Mouse (Mus musculus): ENCODE data around the gene Gusb. TPM values are rescaled to one million over a fixed set of nuclear protein-coding genes. Genes with fewer than 3 reads are reported as not detected.

Gusb gene
- polyA plus RNA-seq, 1 experiment from 2014 or later = 39.1 TPM

GRCm38 (mm10) chr5:130000735-130001134 lies 2.1 kb downstream of the Gusb start:
- H3K36me3 ChIP-seq = peaks cover 3% of the 10 kb centered on the region; the same call in 1 of the 2 replicates
- H3K4me3 ChIP-seq = no peak overlapping the region
- H3K4me2 ChIP-seq = no peak overlapping the region
- H3K9ac ChIP-seq = no peak overlapping the region
- H3K9me3 ChIP-seq (replicated peaks) = no peaks in the 10 kb centered on the region
- 87% methylated on average over 12 of the region's 12 CpGs for WGBS
- H3K27ac ChIP-seq = no peak overlapping the region
- no peaks in the 10 kb centered on the region for H3K27me3 ChIP-seq
- ATAC-seq (replicated peaks; ENCODE audit: insufficient number of reproducible peaks, insufficient read depth, low FRiP score, low read depth) = no peak
- H3K4me1 ChIP-seq (replicated peaks) = peaks cover 12% of the 10 kb centered on the region

DNA sequence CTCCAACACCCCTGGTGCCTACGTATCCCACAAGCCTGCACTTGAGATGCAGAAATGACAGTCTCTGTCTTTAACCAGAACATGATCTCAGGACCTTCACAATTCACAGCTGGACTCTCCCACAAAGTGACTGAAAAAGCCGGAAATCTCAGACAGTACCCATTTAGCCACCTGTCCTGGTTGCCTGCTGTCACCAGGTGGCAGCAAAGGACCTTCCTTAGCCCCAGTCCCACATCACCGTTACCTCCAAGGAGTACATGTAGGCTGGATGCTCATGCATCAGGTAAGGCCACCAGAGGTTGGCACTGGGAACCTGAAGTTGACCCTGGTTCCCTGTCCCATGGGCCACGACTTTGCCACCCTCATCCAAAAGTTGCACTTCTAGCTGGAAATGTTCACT lies 3.8 kb downstream of the Gusb start:
- Histone ChIP-seq H3K27me3 (no peaks in the 10 kb centered on the region), H3K27ac (no peak overlapping the region), H3K4me3 (no peak overlapping the region), H3K4me2 (no peak overlapping the region), H3K9ac (no peak overlapping the region), H3K36me3 (peaks cover 3% of the 10 kb centered on the region; the same call in 1 of the 2 replicates), H3K9me3 (replicated peaks) (no peaks in the 10 kb centered on the region), H3K4me1 (replicated peaks) (peaks cover 12% of the 10 kb centered on the region)
- WGBS = 29% methylated on average over 4 of the region's 4 CpGs
- ATAC-seq (replicated peaks; ENCODE audit: insufficient number of reproducible peaks, insufficient read depth, low FRiP score, low read depth) = no peak

DNA sequence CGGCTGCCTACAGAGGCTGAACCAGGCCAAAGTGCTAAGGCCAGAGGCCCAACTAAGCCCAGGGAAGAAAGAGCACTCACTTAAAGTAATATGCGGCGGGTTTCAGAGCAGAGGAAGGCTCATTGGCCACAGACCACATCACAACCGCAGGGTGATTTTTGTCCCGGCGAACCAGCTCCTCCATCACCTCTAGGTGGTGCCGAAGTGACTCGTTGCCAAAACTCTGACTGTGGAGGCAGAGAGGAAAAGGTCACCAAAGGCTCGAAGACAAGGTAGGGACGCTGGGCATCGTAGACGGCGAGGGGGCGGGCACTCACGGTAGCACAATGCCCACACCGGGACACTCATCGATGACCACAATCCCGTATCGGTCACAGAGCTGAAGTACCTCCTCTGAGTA lies 5.1 kb downstream of the Gusb start:
- 62% methylated on average over 19 of the region's 19 CpGs for WGBS
- ATAC-seq (replicated peaks; ENCODE audit: insufficient number of reproducible peaks, insufficient read depth, low FRiP score, low read depth) = no peak
- Histone ChIP-seq H3K9me3 (replicated peaks) (no peaks in the 10 kb centered on the region), H3K4me1 (replicated peaks) (0 out of 2 replicates have a peak, but pooled peaks cover 5% of the 10 kb centered on the region), H3K4me3 (no peak overlapping the region), H3K27me3 (no peaks in the 10 kb centered on the region), H3K36me3 (peaks cover 8% of the 10 kb centered on the region; the same call in 1 of the 2 replicates), H3K9ac (no peak overlapping the region), H3K4me2 (no peak overlapping the region), H3K27ac (no peak overlapping the region)

- 94% methylated on average over 7 of the region's 7 CpGs for WGBS
Observed at GRCm38 (mm10) chr5:129994989-129995388, 7.9 kb downstream of the Gusb start.

DNA sequence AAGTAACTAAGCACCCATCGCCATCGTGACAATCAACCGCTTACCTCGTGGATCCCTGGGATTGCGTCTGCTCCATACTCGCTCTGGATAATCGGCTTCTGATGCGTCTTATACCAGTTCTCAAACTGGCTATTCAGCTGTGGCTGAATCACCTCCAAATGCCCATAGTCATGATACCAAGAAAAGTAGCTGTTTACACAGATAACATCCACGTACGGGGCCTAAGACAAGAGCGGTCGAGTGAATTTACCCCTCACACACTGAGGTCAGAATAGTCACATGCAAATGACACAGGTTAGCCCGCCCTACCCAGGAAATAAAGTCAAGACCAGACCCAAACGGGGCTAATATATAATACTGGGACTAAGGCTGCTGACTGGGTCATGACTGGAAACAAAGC lies 9.5 kb downstream of the Gusb start:
- Histone ChIP-seq H3K27ac (no peak overlapping the region), H3K36me3 (peaks cover 9% of the 10 kb centered on the region; the same call in 1 of the 2 replicates), H3K4me3 (no peak overlapping the region), H3K9ac (no peak overlapping the region), H3K4me1 (replicated peaks) (no peaks in the 10 kb centered on the region), H3K9me3 (replicated peaks) (no peaks in the 10 kb centered on the region), H3K27me3 (no peaks in the 10 kb centered on the region), H3K4me2 (no peak overlapping the region)
- no peak for ATAC-seq (replicated peaks; ENCODE audit: insufficient number of reproducible peaks, insufficient read depth, low FRiP score, low read depth)
- WGBS = 90% methylated on average over 14 of the region's 14 CpGs

More at GRCm38 (mm10) chr5:129994989-129995388, 7.9 kb downstream of the Gusb start:
- Histone ChIP-seq H3K36me3 (peaks cover 9% of the 10 kb centered on the region; the same call in 1 of the 2 replicates), H3K4me2 (no peak overlapping the region), H3K27me3 (no peaks in the 10 kb centered on the region), H3K4me3 (no peak overlapping the region), H3K9me3 (replicated peaks) (no peaks in the 10 kb centered on the region), H3K9ac (no peak overlapping the region), H3K27ac (no peak overlapping the region), H3K4me1 (replicated peaks) (no peaks in the 10 kb centered on the region)
- ATAC-seq (replicated peaks; ENCODE audit: insufficient number of reproducible peaks, insufficient read depth, low FRiP score, low read depth) = no peak

DNA sequence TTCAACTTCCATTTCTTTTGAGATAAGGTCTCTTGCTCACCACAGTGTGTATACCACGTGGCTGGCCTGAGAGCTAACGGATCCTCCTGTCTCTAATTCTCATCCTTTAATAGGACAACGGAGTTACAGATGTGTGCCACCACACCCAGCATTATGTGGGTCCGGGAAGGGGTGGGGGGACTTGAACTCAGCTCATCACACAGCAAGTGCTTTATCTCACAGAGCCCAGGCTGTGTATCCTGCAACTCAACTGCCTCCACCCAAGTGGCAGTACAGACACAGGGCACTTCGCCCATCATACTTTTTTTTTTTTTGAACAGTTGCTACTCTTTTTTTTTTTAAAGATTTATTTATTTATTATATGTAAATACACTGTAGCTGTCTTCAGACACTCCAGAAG lies 11.0 kb downstream of the Gusb start:
- H3K4me3 ChIP-seq = no peak overlapping the region
- ATAC-seq (replicated peaks; ENCODE audit: insufficient number of reproducible peaks, insufficient read depth, low FRiP score, low read depth) = no peak
- H3K36me3 ChIP-seq = peaks cover 15% of the 10 kb centered on the region; the same call in 1 of the 2 replicates
- WGBS = 92% methylated on average over 5 of the region's 5 CpGs
- no peaks in the 10 kb centered on the region for H3K9me3 ChIP-seq (replicated peaks)
- H3K9ac ChIP-seq = no peak overlapping the region
- H3K4me1 ChIP-seq (replicated peaks) = no peaks in the 10 kb centered on the region
- no peak overlapping the region for H3K27ac ChIP-seq
- no peak overlapping the region for H3K4me2 ChIP-seq
- H3K27me3 ChIP-seq = no peaks in the 10 kb centered on the region

DNA sequence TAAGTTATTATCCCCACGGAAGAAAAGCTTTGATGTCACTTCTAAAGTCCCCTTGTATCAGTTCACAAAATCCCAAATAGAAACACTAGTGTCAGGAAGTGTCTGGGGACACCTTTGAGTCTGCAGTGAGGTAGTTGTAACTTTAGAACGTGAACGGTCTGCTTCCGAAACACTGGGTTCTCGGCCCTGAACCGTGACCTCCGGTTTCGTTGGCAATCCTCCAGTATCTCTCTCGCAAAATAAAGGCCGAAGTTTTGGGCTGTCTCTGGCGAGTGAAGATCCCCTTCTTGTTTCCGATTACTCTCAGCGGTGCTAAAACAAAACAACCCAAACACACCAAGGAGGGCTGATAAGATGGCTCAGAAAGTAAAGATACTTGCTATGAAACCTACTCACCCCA lies 13.5 kb downstream of the Gusb start:
- H3K27me3 ChIP-seq = no peaks in the 10 kb centered on the region
- peaks cover 12% of the 10 kb centered on the region; the same call in 1 of the 2 replicates for H3K36me3 ChIP-seq
- ATAC-seq (replicated peaks; ENCODE audit: insufficient number of reproducible peaks, insufficient read depth, low FRiP score, low read depth) = no peak
- no peak overlapping the region for H3K4me2 ChIP-seq
- H3K9ac ChIP-seq = no peak overlapping the region
- H3K9me3 ChIP-seq (replicated peaks) = no peaks in the 10 kb centered on the region
- no peaks in the 10 kb centered on the region for H3K4me1 ChIP-seq (replicated peaks)
- no peak overlapping the region for H3K4me3 ChIP-seq
- no peak overlapping the region for H3K27ac ChIP-seq
- WGBS = 68% methylated on average over 13 of the region's 13 CpGs

GRCm38 (mm10) chr5:129980216-129980615 lies 22.6 kb downstream of the Gusb start:
- H3K27ac ChIP-seq = no peak overlapping the region
- WGBS = 43% methylated on average over 3 of the region's 3 CpGs
- ATAC-seq (replicated peaks; ENCODE audit: insufficient number of reproducible peaks, insufficient read depth, low FRiP score, low read depth) = no peak
- peaks cover 10% of the 10 kb centered on the region; the same call in 1 of the 2 replicates for H3K36me3 ChIP-seq
- H3K4me3 ChIP-seq = no peak overlapping the region
- H3K4me2 ChIP-seq = no peak overlapping the region
- H3K9ac ChIP-seq = no peak overlapping the region
- H3K9me3 ChIP-seq (replicated peaks) = no peaks in the 10 kb centered on the region
- H3K27me3 ChIP-seq = no peaks in the 10 kb centered on the region
- H3K4me1 ChIP-seq (replicated peaks) = no peaks in the 10 kb centered on the region

GRCm38 (mm10) chr5:129978608-129979007 lies 24.2 kb downstream of the Gusb start:
- Histone ChIP-seq H3K9ac (no peak overlapping the region), H3K4me3 (no peak overlapping the region), H3K9me3 (replicated peaks) (no peaks in the 10 kb centered on the region), H3K36me3 (peaks cover 10% of the 10 kb centered on the region; the same call in 1 of the 2 replicates), H3K27ac (no peak overlapping the region), H3K4me1 (replicated peaks) (no peaks in the 10 kb centered on the region), H3K4me2 (no peak overlapping the region), H3K27me3 (no peaks in the 10 kb centered on the region)
- ATAC-seq (replicated peaks; ENCODE audit: insufficient number of reproducible peaks, insufficient read depth, low FRiP score, low read depth) = no peak
- 45% methylated on average over 5 of the region's 5 CpGs for WGBS

GRCm38 (mm10) chr5:129977768-129978167 lies 25.1 kb downstream of the Gusb start:
- Histone ChIP-seq H3K4me2 (no peak overlapping the region), H3K9me3 (replicated peaks) (no peaks in the 10 kb centered on the region), H3K9ac (no peak overlapping the region), H3K4me3 (no peak overlapping the region), H3K36me3 (0 out of 2 replicates have a peak, but pooled peaks cover 3% of the 10 kb centered on the region), H3K27me3 (no peaks in the 10 kb centered on the region), H3K27ac (no peak overlapping the region), H3K4me1 (replicated peaks) (no peaks in the 10 kb centered on the region)
- ATAC-seq (replicated peaks; ENCODE audit: insufficient number of reproducible peaks, insufficient read depth, low FRiP score, low read depth) = no peak
- WGBS = 80% methylated on average over 4 of the region's 4 CpGs

DNA sequence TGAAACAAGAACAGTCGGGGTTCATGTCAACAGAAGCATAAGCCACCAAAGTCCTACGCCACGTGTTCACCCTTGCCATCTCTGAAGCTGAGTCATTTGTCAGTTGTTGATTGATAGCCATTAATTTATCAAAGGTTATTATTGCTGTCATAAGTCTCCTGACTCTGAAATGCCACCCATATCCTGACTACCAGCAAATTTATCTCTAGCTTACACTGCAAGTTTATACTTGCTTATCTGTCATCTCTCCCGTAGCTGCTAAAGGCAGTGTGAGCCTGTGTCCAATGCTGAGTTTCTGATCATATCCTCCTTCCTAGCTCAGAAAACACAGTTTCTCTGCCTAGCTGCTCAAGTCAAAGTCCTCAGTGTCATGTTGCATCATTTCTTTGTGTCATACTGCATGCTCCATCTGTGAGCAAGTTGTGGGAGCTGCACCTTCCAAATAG lies 28.0 kb downstream of the Gusb start:
- Histone ChIP-seq H3K9ac (no peak overlapping the region), H3K4me3 (no peak overlapping the region), H3K4me1 (replicated peaks) (no peaks in the 10 kb centered on the region), H3K4me2 (no peak overlapping the region), H3K27me3 (no peaks in the 10 kb centered on the region), H3K27ac (no peak overlapping the region), H3K9me3 (replicated peaks) (no peaks in the 10 kb centered on the region), H3K36me3 (0 out of 2 replicates have a peak, but pooled peaks cover 3% of the 10 kb centered on the region)
- no peak for ATAC-seq (replicated peaks; ENCODE audit: insufficient number of reproducible peaks, insufficient read depth, low FRiP score, low read depth)
- 69% methylated on average over 4 of the region's 4 CpGs for WGBS

- 91% methylated on average over 4 of the region's 4 CpGs for WGBS
- Histone ChIP-seq H3K27ac (no peak overlapping the region), H3K4me3 (no peak overlapping the region), H3K9me3 (replicated peaks) (no peaks in the 10 kb centered on the region), H3K36me3 (0 out of 2 replicates have a peak, but pooled peaks cover 3% of the 10 kb centered on the region), H3K9ac (no peak overlapping the region), H3K27me3 (no peaks in the 10 kb centered on the region), H3K4me1 (replicated peaks) (no peaks in the 10 kb centered on the region), H3K4me2 (no peak overlapping the region)
- ATAC-seq (replicated peaks; ENCODE audit: insufficient number of reproducible peaks, insufficient read depth, low FRiP score, low read depth) = no peak
Observed at GRCm38 (mm10) chr5:129974354-129974753, 28.5 kb downstream of the Gusb start.

Measured in heart, embryonic 15.5 days (tissue).